Mouse (Mus musculus) ES-Bruce4 (cell line): Measurements from ENCODE around the gene Mgmt.

ENCODE experiments used
- CTCF ChIP-seq: IDR thresholded peaks from one replicate; pipeline ENCODE4 v1.8.1; 2011; ENCODE audit warnings: low read depth, low read length
- POLR2A ChIP-seq: IDR thresholded peaks from one replicate; pipeline ENCODE4 v1.8.1; 2011; ENCODE audit warnings: low read length; ENCODE audit not compliant: insufficient read depth

DNA sequence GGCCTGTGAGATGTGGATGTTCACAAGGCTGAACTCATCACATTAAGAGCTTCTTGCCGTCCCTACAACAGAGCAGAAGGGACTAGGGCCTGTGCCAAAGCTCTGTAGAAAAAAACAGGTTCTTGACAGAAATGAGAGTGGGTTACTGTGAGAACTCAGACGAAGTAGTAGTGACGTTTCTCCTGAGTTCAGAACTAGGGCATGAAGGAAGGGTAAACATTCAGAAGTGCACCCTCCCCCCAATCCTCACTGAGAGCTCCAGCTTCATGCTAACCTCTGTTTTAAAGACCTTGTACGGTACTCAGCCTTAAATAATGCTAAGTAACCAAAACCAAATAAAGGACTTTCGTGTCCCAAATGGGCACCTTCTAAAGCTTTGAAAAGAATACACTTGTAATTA, 143.5 kb downstream of the Mgmt start:
- TF ChIP-seq POLR2A (no peak), CTCF (no peak)
